ENCODE assay signal across 10 mouse cellular contexts in the genomic region with DNA sequence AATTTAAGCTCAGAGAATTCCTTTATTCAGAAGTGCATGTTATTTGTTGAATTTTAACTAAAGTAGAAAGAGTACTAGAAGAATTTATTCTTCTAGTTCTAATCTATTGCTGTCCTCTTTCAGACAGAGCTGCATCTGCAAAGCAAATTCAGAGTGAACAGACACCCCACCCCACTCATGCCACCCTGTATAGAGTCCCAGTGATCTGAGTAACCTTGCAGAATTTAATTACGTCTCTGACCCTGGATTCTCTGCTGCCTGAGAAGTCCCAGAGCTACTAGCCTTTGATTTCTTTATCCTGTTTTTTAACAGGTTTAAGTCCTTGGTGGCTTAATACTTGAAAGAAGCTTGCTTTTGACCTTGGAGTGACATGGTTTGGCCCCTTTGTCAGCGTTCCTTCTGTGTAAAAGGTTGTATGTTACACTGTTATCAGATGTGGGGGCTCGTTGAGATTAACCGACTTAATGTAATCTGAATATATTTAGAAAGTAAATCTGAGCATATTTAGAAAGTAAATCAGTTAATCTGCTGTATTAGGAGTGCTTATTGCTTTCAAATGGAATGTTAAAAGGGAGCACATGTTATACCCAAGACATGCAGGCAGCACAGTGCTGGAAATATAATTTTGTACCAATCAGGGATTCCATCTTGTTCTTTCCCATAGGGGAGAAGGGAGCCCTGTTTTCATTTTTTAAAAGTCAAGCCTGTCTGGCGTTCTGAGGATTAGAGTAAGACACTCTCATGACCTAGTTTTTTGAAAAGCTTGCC.
"Had no signal": no experiment of that assay in that cellular context is flagged by ENCODE, and none has a peak within 500 bp of the region (broad histone marks: within the 10 kb centered on the region; RNA-seq: fewer than 3 reads in every experiment).

No protein-coding gene starts in this region.

- H3K27ac ChIP-seq: layer of hippocampus, adult 2 months; limb, embryonic 13.5 days; liver, embryonic 14.5 days; neural tube, embryonic 12.5 days had no signal

- H3K4me3 ChIP-seq: layer of hippocampus, adult 2 months; limb, embryonic 13.5 days; neural tube, embryonic 12.5 days had no signal

- H3K9me3 ChIP-seq: limb, embryonic 13.5 days; neural tube, embryonic 12.5 days had no signal

- H3K27me3 ChIP-seq: limb, embryonic 13.5 days; neural tube, embryonic 12.5 days had no signal

- H3K9ac ChIP-seq: limb, embryonic 13.5 days; liver, embryonic 14.5 days; neural tube, embryonic 12.5 days had no signal

- H3K4me2 ChIP-seq: limb, embryonic 13.5 days; neural tube, embryonic 12.5 days had no signal

- H3K36me3 ChIP-seq: limb, embryonic 13.5 days; neural tube, embryonic 12.5 days had no signal

- DNase-seq: kidney, adult 18-20 months; kidney, postnatal 10 days; kidney, postnatal 4 days; left cerebral cortex, postnatal 4 days; lung, adult 18-20 months; thymus, postnatal 36 days had no signal

- H3K4me1 ChIP-seq: limb, embryonic 13.5 days; neural tube, embryonic 12.5 days had no signal
